Mouse (Mus musculus) MEL (cell line): Measurements from ENCODE around the gene Fbxo6.

Experiments used
- CTCF ChIP-seq, 3 experiments: IDR thresholded peaks in 2 of 3; conservative IDR thresholded peaks in 1 of 3; 2 replicates each; pipeline ENCODE4 v1.5.1; 2011 to 2012; ENCODE audit warnings: low read length in 3 of 3, low read depth in 2 of 3, mild to moderate bottlenecking in 2 of 3, improper control_type of control experiment in 1 of 3, inconsistent platforms in 1 of 3, mixed read lengths in 1 of 3, moderate library complexity in 1 of 3; ENCODE audit not compliant: control insufficient read depth in 1 of 3, insufficient read depth in 1 of 3, poor library complexity in 1 of 3, severe bottlenecking in 1 of 3
- EP300 ChIP-seq, 2 experiments: IDR thresholded peaks; 2 replicates each; pipeline ENCODE4 v1.6.1; 2011; ENCODE audit warnings: improper control_type of control experiment in 2 of 2, low read length in 2 of 2, low read depth in 1 of 2, mild to moderate bottlenecking in 1 of 2
- ETS1 ChIP-seq: IDR thresholded peaks from 2 replicates; pipeline ENCODE4 v1.6.1; 2012; ENCODE audit warnings: low read depth, mild to moderate bottlenecking, inconsistent platforms, low read length, improper control_type of control experiment, moderate library complexity
- GATA1 ChIP-seq: IDR thresholded peaks from 2 replicates; pipeline ENCODE4 v1.6.1; 2011; ENCODE audit warnings: low read depth, low read length, improper control_type of control experiment
- HCFC1 ChIP-seq: IDR thresholded peaks from 2 replicates; pipeline ENCODE4 v1.6.1; 2012; ENCODE audit warnings: low read depth, mild to moderate bottlenecking, inconsistent platforms, low read length, improper control_type of control experiment, moderate library complexity
- MAX ChIP-seq: IDR thresholded peaks from 2 replicates; pipeline ENCODE4 v1.6.1; 2011; ENCODE audit warnings: low read length, improper control_type of control experiment
- MYC ChIP-seq: IDR thresholded peaks from 2 replicates; pipeline ENCODE4 v1.6.1; 2011; ENCODE audit warnings: low read depth, mild to moderate bottlenecking, low read length, improper control_type of control experiment, moderate library complexity
- POLR2A ChIP-seq, 2 experiments: IDR thresholded peaks; 2 replicates each; pipeline ENCODE4 v1.6.1; 2011 to 2012; ENCODE audit warnings: low read length in 2 of 2, mild to moderate bottlenecking in 2 of 2, control low read depth in 1 of 2, improper control_type of control experiment in 1 of 2, low read depth in 1 of 2, moderate library complexity in 1 of 2; ENCODE audit not compliant: control insufficient read depth in 1 of 2, insufficient read depth in 1 of 2, poor library complexity in 1 of 2
- USF1 ChIP-seq: IDR thresholded peaks from 2 replicates; pipeline ENCODE4 v1.6.1; 2014; ENCODE audit warnings: low read depth, mild to moderate bottlenecking, inconsistent platforms, low read length, improper control_type of control experiment, moderate library complexity
- ZKSCAN1 ChIP-seq: IDR thresholded peaks from 2 replicates; pipeline ENCODE4 v1.6.1; 2012; ENCODE audit warnings: low read depth, mild to moderate bottlenecking, inconsistent platforms, low read length, improper control_type of control experiment, moderate library complexity
- ZMIZ1 ChIP-seq: IDR thresholded peaks from 2 replicates; pipeline ENCODE4 v1.6.1; 2012; ENCODE audit warnings: low read depth, mild to moderate bottlenecking, inconsistent platforms, low read length, improper control_type of control experiment, moderate library complexity
- ZNF384 ChIP-seq: IDR thresholded peaks from 2 replicates; pipeline ENCODE4 v1.6.1; 2012; ENCODE audit warnings: low read depth, mild to moderate bottlenecking, inconsistent platforms, low read length, improper control_type of control experiment

DNA sequence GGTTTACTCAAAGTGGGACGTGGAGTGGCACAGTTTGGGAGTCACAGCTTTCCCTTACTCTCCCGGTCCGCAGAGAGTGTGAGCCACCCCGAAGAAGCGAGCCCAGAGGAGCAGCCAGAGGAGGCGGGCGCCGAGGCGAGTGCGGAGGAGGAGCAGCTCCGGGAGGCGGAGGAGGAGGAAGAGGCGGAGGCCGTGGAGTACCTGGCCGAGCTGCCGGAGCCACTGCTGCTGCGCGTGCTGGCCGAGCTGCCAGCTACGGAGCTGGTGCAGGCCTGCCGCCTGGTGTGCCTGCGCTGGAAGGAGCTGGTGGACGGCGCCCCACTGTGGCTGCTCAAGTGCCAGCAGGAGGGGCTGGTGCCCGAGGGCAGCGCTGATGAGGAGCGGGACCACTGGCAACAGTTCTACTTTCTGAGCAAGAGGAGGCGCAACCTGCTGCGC, 12.1 kb upstream of the Fbxo6 start:
- no peak for TF ChIP-seq GATA1
- TF ChIP-seq POLR2A (IDR thresholded peaks at IDR 0.05; ENCODE audit: control insufficient read depth in 1 of 2, insufficient read depth in 1 of 2, low read depth in 1 of 2, low read length in 2 of 2, poor library complexity in 1 of 2): no peak
- peak; percentile 37 to 83 (median 78) for TF ChIP-seq CTCF (IDR thresholded peaks at IDR 0.05 in 2 of 3, conservative IDR thresholded peaks at IDR 0.05 in 1 of 3; ENCODE audit: control insufficient read depth in 1 of 3, insufficient read depth in 1 of 3, low read depth in 2 of 3, low read length in 3 of 3, poor library complexity in 1 of 3, severe bottlenecking in 1 of 3)
- no peak for TF ChIP-seq MAX
- TF ChIP-seq USF1: no peak
- no peak for TF ChIP-seq ZMIZ1
- TF ChIP-seq MYC: no peak
- no peak for TF ChIP-seq ETS1
- TF ChIP-seq ZNF384: no peak
- no peak for TF ChIP-seq EP300 (IDR thresholded peaks at IDR 0.05; ENCODE audit: low read depth in 1 of 2, low read length in 2 of 2)
- TF ChIP-seq HCFC1: no peak
- no peak for TF ChIP-seq ZKSCAN1
